Mouse (Mus musculus) c-Kit-positive CD71-positive TER-119-positive erythroid progenitor cells, embryonic 14.5 days (primary cell): Measurements from ENCODE around the gene Snrpa1.
A peak's percentile ranks its signal among the peaks of the same experiment; 100 is the strongest.

ENCODE experiments used
- DNase-seq: peaks from one replicate; pipeline ENCODE4 v3.0.0-alpha.2; 2013; ENCODE audit warnings: low spot score

Gene Snrpa1

GRCm38 (mm10) chr7:66079364-66080230 is 20.8 kb downstream of the Snrpa1 start, which contains the start of gene Selenos:
Selenos (plus strand) TSS chr7:66079649.
- DNase-seq, result peak; percentile 96

- no peak for DNase-seq
These were observed 21.4 kb downstream of the Snrpa1 start for GRCm38 (mm10) chr7:66080231-66080613.

- no peak for DNase-seq
These were observed 25.0 kb downstream of the Snrpa1 start for GRCm38 (mm10) chr7:66083757-66084156.

GRCm38 (mm10) chr7:66084546-66084945 is 25.7 kb downstream of the Snrpa1 start:
- DNase-seq, result no peak

- no peak for DNase-seq
These were observed 28.8 kb downstream of the Snrpa1 start for GRCm38 (mm10) chr7:66087652-66088051.

- DNase-seq, result no peak
These were observed 29.3 kb downstream of the Snrpa1 start for GRCm38 (mm10) chr7:66088077-66088476.

- no peak for DNase-seq
These were observed 31.9 kb downstream of the Snrpa1 start for GRCm38 (mm10) chr7:66090676-66091190.

GRCm38 (mm10) chr7:66091553-66091952 is 32.8 kb downstream of the Snrpa1 start:
- no peak for DNase-seq

GRCm38 (mm10) chr7:66092656-66093055 is 33.9 kb downstream of the Snrpa1 start:
- no peak for DNase-seq

- no peak for DNase-seq
These were observed 35.3 kb downstream of the Snrpa1 start for GRCm38 (mm10) chr7:66094141-66094540.

GRCm38 (mm10) chr7:66098803-66099202 is 40.0 kb downstream of the Snrpa1 start:
- no peak for DNase-seq

- DNase-seq, result peak; percentile 67
These were observed 43.1 kb downstream of the Snrpa1 start for GRCm38 (mm10) chr7:66101866-66102265.

- DNase-seq, result no peak
These were observed 45.7 kb downstream of the Snrpa1 start for GRCm38 (mm10) chr7:66104531-66104930.

GRCm38 (mm10) chr7:66105771-66106170 is 47.0 kb downstream of the Snrpa1 start:
- DNase-seq, result no peak

- no peak for DNase-seq
These were observed 47.8 kb downstream of the Snrpa1 start for GRCm38 (mm10) chr7:66106581-66107056.

- no peak for DNase-seq
These were observed 48.4 kb downstream of the Snrpa1 start for GRCm38 (mm10) chr7:66107206-66107605.

GRCm38 (mm10) chr7:66107930-66108329 is 49.1 kb downstream of the Snrpa1 start:
- DNase-seq, result no peak

- peak; percentile 81 for DNase-seq
These were observed 50.4 kb downstream of the Snrpa1 start, which contains the start of gene Chsy1 for GRCm38 (mm10) chr7:66108961-66109854. Chsy1 (plus strand) TSS chr7:66109515.

GRCm38 (mm10) chr7:66109855-66110635 is 51.2 kb downstream of the Snrpa1 start:
- no peak for DNase-seq

GRCm38 (mm10) chr7:66110636-66111112 is 51.9 kb downstream of the Snrpa1 start:
- DNase-seq, result peak; percentile 60

- DNase-seq, result no peak
These were observed 52.4 kb downstream of the Snrpa1 start for GRCm38 (mm10) chr7:66111211-66111610.
